Mouse (Mus musculus) forebrain, postnatal 0 days (tissue): Measurements from ENCODE around the gene Dyrk1a. TPM values are rescaled to one million over a fixed set of nuclear protein-coding genes. Genes with fewer than 3 reads are reported as not detected.

Source experiments
- ATAC-seq: fragments of 200-750 bp; cut with Nextera tagmentation; 2 replicates; pipeline ENCODE4 v1.8.0; 2017; ENCODE audit warnings: mild to moderate bottlenecking, moderate library complexity
- DNase-seq: peaks from one replicate; pipeline ENCODE4 v3.0.0-alpha.2; 2015
- H3K27ac ChIP-seq: fragments of 300-500 bp; sonication (generic); 2 replicates; pipeline ENCODE4 v1.5.1; 2014; ENCODE audit warnings: low read depth, mild to moderate bottlenecking, antibody characterized with exemption, low read length, moderate library complexity, mixed read lengths
- H3K27me3 ChIP-seq: fragments of 300-500 bp; sonication (generic); 2 replicates; pipeline ENCODE4 v1.6.1; 2014; ENCODE audit warnings: mild to moderate bottlenecking, low read length, mixed read lengths; ENCODE audit not compliant: insufficient read depth
- H3K36me3 ChIP-seq: fragments of 300-500 bp; sonication (generic); 2 replicates; pipeline ENCODE4 v1.6.1; 2014; ENCODE audit warnings: mild to moderate bottlenecking, moderate library complexity; ENCODE audit not compliant: insufficient read depth
- H3K4me1 ChIP-seq: fragments of 300-500 bp; sonication (generic); 2 replicates; pipeline ENCODE4 v1.6.1; 2014; ENCODE audit warnings: antibody characterized with exemption; ENCODE audit not compliant: insufficient read depth
- H3K4me2 ChIP-seq: fragments of 300-500 bp; sonication (generic); 2 replicates; pipeline ENCODE4 v1.6.1; 2014; ENCODE audit warnings: low read depth, mild to moderate bottlenecking, moderate library complexity
- H3K4me3 ChIP-seq: fragments of 300-500 bp; sonication (generic); 2 replicates; pipeline ENCODE4 v1.5.1; 2014; ENCODE audit warnings: low read depth, low read length, mixed read lengths
- H3K9ac ChIP-seq: fragments of 300-500 bp; sonication (generic); 2 replicates; pipeline ENCODE4 v1.6.1; 2014; ENCODE audit warnings: mild to moderate bottlenecking
- H3K9me3 ChIP-seq: fragments of 300-500 bp; sonication (generic); 2 replicates; pipeline ENCODE4 v1.6.1; 2016; ENCODE audit warnings: low read length
- CTCF ChIP-seq: sonication (generic); IDR thresholded peaks from 2 replicates; pipeline ENCODE4 v1.5.1; 2016; ENCODE audit warnings: antibody characterized with exemption, control low read depth, low read depth
- WGBS: fragments of 180-500 bp; shearing (Covaris S2); extraction: QIAGEN DNeasy Blood & Tissue Kit; methylation state at CpG from one replicate; pipeline ENCODE4 v1.1.7; 2014; 5-methylcytosine and 5-hydroxymethylcytosine counted together
- polyA plus RNA-seq: library from polyadenylated mRNA; unstranded; fragments of >200 nt; fragmentation: Nextera tagmentation; extraction: Ambion mirVana; gene quantifications from 2 replicates; pipeline ENCODE4 v1.2.1, GENCODE M21; 2015
- total RNA-seq: library from RNA; depleted of rRNA; stranded (reverse); fragments of >200 nt; gene quantifications from 2 replicates; pipeline ENCODE4 v1.2.3, GENCODE M21; 2014

Gene Dyrk1a
- total and polyA plus RNA-seq, 2 experiments from 2014 or later, result 13.5 to 101 TPM

GRCm38 (mm10) chr16:94527546-94527945 lies 42.3 kb upstream of the Dyrk1a start:
- H3K4me1 ChIP-seq, result peaks cover 15% of the 10 kb centered on the region
- H3K9ac ChIP-seq, result peak overlapping the region; percentile 72
- TF ChIP-seq CTCF, result no peak
- no peak overlapping the region for H3K27ac ChIP-seq
- peak overlapping the region; percentile 72 for H3K4me2 ChIP-seq
- H3K27me3 ChIP-seq, result no peaks in the 10 kb centered on the region
- peak overlapping the region; percentile 65 for H3K4me3 ChIP-seq
- H3K9me3 ChIP-seq, result no peaks in the 10 kb centered on the region
- 56% methylated on average over 3 of the region's 3 CpGs for WGBS
- ATAC-seq, result no peak
- DNase-seq, result no peak
- no peaks in the 10 kb centered on the region for H3K36me3 ChIP-seq

- 87% methylated on average over 4 of the region's 4 CpGs for WGBS
Observed at GRCm38 (mm10) chr16:94531268-94531667, 38.5 kb upstream of the Dyrk1a start.

DNA sequence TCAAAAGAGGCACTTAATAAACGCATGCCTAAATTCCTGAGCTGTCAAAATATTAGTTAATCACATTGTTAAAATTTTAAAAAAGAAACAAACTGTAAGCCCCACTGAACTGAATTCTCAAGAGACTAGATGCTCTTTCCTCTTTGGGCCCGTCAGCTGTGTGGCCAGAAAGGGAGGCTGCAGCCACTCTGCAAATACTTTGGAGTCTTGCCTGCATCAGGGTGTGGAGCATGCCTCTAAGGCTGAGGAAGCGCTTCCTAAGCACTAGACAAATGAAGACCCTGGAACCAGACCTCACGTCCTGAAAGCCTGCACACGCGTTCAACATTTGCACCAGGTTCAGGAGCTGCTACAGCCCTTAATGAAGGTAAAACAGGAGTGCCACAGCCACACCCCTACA lies 36.1 kb upstream of the Dyrk1a start:
- H3K27me3 ChIP-seq, result no peaks in the 10 kb centered on the region
- no peaks in the 10 kb centered on the region for H3K4me1 ChIP-seq
- H3K27ac ChIP-seq, result no peak overlapping the region
- H3K9ac ChIP-seq, result no peak overlapping the region
- no peak for TF ChIP-seq CTCF
- ATAC-seq (no peak), DNase-seq (no peak)
- H3K36me3 ChIP-seq, result no peaks in the 10 kb centered on the region
- H3K4me2 ChIP-seq, result no peak overlapping the region
- no peaks in the 10 kb centered on the region for H3K9me3 ChIP-seq
- no peak overlapping the region for H3K4me3 ChIP-seq
- 73% methylated on average over 6 of the region's 6 CpGs for WGBS

More at GRCm38 (mm10) chr16:94531268-94531667, 38.5 kb upstream of the Dyrk1a start:
- Histone ChIP-seq H3K9ac (no peak overlapping the region), H3K4me1 (peaks cover 6% of the 10 kb centered on the region; the same call in 1 of the 2 replicates), H3K4me3 (no peak overlapping the region), H3K36me3 (no peaks in the 10 kb centered on the region), H3K27ac (no peak overlapping the region), H3K27me3 (no peaks in the 10 kb centered on the region), H3K9me3 (no peaks in the 10 kb centered on the region), H3K4me2 (no peak overlapping the region)
- no peak for ATAC-seq
- DNase-seq, result no peak
- TF ChIP-seq CTCF, result no peak

DNA sequence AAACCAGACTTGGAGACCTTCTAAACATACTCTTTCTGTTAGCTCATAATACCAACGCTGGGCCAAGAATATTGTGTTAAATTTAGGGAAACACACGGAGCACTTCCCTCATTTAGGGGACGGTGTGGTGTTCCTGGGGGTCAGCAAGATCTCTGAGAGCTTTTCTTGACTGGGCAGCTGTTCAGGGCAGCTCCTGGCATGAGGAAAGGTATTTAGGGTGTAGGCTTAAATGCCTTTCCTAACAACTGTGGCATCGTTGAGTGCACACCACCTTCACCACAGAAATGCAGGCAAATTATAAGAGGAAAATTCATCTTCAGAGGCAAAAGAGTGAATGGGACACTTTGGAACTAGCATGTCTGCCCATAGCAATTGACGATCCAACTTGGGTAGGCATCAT lies 34.1 kb upstream of the Dyrk1a start:
- no peak overlapping the region for H3K4me3 ChIP-seq
- TF ChIP-seq CTCF, result no peak
- H3K27me3 ChIP-seq, result no peaks in the 10 kb centered on the region
- H3K9ac ChIP-seq, result no peak overlapping the region
- no peaks in the 10 kb centered on the region for H3K4me1 ChIP-seq
- H3K27ac ChIP-seq, result no peak overlapping the region
- ATAC-seq, result no peak
- WGBS, result 87% methylated on average over 5 of the region's 5 CpGs
- no peak for DNase-seq
- no peak overlapping the region for H3K4me2 ChIP-seq
- no peaks in the 10 kb centered on the region for H3K36me3 ChIP-seq
- no peaks in the 10 kb centered on the region for H3K9me3 ChIP-seq

DNA sequence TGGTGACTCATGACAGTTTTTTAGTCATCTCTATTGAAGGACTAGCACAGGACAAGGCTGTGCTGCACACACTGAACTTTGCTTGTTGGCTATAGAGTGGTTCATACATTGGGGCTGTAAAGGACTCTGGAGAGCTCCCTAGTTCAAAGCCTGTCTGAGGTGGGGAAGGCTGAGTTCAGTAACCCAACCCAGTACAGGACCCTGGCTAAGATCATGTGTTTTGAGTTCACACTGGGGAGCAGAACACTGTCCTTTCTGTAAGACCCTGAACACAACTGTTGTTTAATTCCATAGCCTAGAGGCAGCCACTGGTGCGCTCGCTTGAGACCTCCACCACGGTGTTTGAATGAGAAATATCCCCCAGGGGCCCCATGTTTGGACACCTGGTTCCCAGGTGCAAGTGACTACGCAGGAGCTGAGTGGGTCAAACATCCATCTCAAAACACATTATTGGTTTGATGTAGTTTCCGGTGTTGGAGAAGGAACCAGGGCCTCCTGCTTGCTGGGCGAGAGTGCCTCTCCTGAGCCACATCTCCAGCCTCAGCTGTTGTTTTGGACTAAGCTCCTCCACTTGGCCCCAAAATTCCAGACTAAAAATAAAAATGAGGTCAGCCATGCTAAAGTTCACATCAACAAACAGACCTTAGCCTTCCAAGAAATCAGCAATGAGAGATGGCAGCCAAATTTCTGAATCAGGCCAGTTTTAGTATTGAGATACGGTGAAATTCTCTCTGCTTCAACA lies 33.2 kb upstream of the Dyrk1a start:
- H3K4me3 ChIP-seq, result no peak overlapping the region
- no peaks in the 10 kb centered on the region for H3K9me3 ChIP-seq
- H3K4me2 ChIP-seq, result no peak overlapping the region
- DNase-seq (no peak), ATAC-seq (no peak)
- TF ChIP-seq CTCF, result no peak
- no peak overlapping the region for H3K9ac ChIP-seq
- no peaks in the 10 kb centered on the region for H3K4me1 ChIP-seq
- no peaks in the 10 kb centered on the region for H3K27me3 ChIP-seq
- no peak overlapping the region for H3K27ac ChIP-seq
- WGBS, result 87% methylated on average over 7 of the region's 7 CpGs
- H3K36me3 ChIP-seq, result no peaks in the 10 kb centered on the region

DNA sequence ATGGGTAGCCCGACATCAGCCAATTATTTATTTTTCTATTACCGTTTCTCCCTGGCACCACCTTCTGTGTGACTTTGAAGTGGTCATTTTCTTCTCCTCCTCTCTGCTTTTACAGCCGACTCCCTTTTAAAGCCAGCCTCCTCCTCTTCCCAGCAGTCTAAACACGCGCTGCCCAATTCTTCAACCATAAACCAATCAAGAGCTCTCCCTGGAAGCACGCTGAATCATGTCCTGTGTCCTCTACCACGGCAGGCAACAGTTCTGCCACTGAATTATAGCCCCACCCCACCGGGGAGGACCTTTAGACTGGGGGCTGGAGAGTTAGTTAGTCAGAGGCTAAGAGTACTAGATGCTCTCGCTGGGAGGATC lies 32.7 kb upstream of the Dyrk1a start:
- ATAC-seq, result no peak
- Histone ChIP-seq H3K4me2 (no peak overlapping the region), H3K36me3 (no peaks in the 10 kb centered on the region), H3K4me3 (no peak overlapping the region), H3K9me3 (no peaks in the 10 kb centered on the region), H3K9ac (no peak overlapping the region), H3K27me3 (no peaks in the 10 kb centered on the region), H3K27ac (no peak overlapping the region), H3K4me1 (no peaks in the 10 kb centered on the region)
- no peak for TF ChIP-seq CTCF
- WGBS, result 65% methylated on average over 9 of the region's 9 CpGs
- no peak for DNase-seq

GRCm38 (mm10) chr16:94540140-94540539 lies 29.7 kb upstream of the Dyrk1a start:
- Histone ChIP-seq H3K4me3 (no peak overlapping the region), H3K27me3 (no peaks in the 10 kb centered on the region), H3K4me1 (no peaks in the 10 kb centered on the region), H3K36me3 (no peaks in the 10 kb centered on the region), H3K9me3 (no peaks in the 10 kb centered on the region), H3K27ac (no peak overlapping the region), H3K9ac (no peak overlapping the region), H3K4me2 (no peak overlapping the region)
- no peak for DNase-seq
- WGBS, result 97% methylated on average over 9 of the region's 9 CpGs
- no peak for ATAC-seq
- TF ChIP-seq CTCF, result no peak
